Mouse (Mus musculus) MEL (cell line): ENCODE measurements around the gene Scfd2.

Source experiments
- CHD2 ChIP-seq: IDR thresholded peaks from 2 replicates; pipeline ENCODE4 v1.6.1; 2011; ENCODE audit warnings: low read length, improper control_type of control experiment
- CTCF ChIP-seq, 3 experiments: IDR thresholded peaks in 2 of 3; conservative IDR thresholded peaks in 1 of 3; 2 replicates each; pipeline ENCODE4 v1.5.1; 2011 to 2012; ENCODE audit warnings: low read length in 3 of 3, low read depth in 2 of 3, mild to moderate bottlenecking in 2 of 3, improper control_type of control experiment in 1 of 3, inconsistent platforms in 1 of 3, mixed read lengths in 1 of 3, moderate library complexity in 1 of 3; ENCODE audit not compliant: control insufficient read depth in 1 of 3, insufficient read depth in 1 of 3, poor library complexity in 1 of 3, severe bottlenecking in 1 of 3
- EP300 ChIP-seq, 2 experiments: IDR thresholded peaks; 2 replicates each; pipeline ENCODE4 v1.6.1; 2011; ENCODE audit warnings: improper control_type of control experiment in 2 of 2, low read length in 2 of 2, low read depth in 1 of 2, mild to moderate bottlenecking in 1 of 2
- HCFC1 ChIP-seq: IDR thresholded peaks from 2 replicates; pipeline ENCODE4 v1.6.1; 2012; ENCODE audit warnings: low read depth, mild to moderate bottlenecking, inconsistent platforms, low read length, improper control_type of control experiment, moderate library complexity
- KAT2A ChIP-seq: conservative IDR thresholded peaks from 2 replicates; pipeline ENCODE4 v1.6.1; 2012; ENCODE audit warnings: low read depth, low read length, improper control_type of control experiment, inconsistent platforms
- MAFK ChIP-seq: IDR thresholded peaks from 2 replicates; pipeline ENCODE4 v1.6.1; 2011; ENCODE audit warnings: low read depth, mild to moderate bottlenecking, low read length, improper control_type of control experiment, borderline replicate concordance
- MAX ChIP-seq: IDR thresholded peaks from 2 replicates; pipeline ENCODE4 v1.6.1; 2011; ENCODE audit warnings: low read length, improper control_type of control experiment
- MEF2A ChIP-seq: IDR thresholded peaks from 2 replicates; pipeline ENCODE4 v1.6.1; 2014; ENCODE audit warnings: low read depth, mild to moderate bottlenecking, inconsistent platforms, low read length, improper control_type of control experiment; ENCODE audit not compliant: poor library complexity, insufficient replicate concordance, severe bottlenecking; ENCODE audit errors: extremely low read depth
- UBTF ChIP-seq: IDR thresholded peaks from 2 replicates; pipeline ENCODE4 v1.6.1; 2012; ENCODE audit warnings: low read depth, mild to moderate bottlenecking, inconsistent platforms, low read length, improper control_type of control experiment, moderate library complexity, borderline replicate concordance; ENCODE audit not compliant: insufficient read depth
- USF1 ChIP-seq: IDR thresholded peaks from 2 replicates; pipeline ENCODE4 v1.6.1; 2014; ENCODE audit warnings: low read depth, mild to moderate bottlenecking, inconsistent platforms, low read length, improper control_type of control experiment, moderate library complexity
- ZC3H11A ChIP-seq: IDR thresholded peaks from 2 replicates; pipeline ENCODE4 v1.6.1; 2012; ENCODE audit warnings: low read depth, mild to moderate bottlenecking, inconsistent platforms, low read length, improper control_type of control experiment

DNA sequence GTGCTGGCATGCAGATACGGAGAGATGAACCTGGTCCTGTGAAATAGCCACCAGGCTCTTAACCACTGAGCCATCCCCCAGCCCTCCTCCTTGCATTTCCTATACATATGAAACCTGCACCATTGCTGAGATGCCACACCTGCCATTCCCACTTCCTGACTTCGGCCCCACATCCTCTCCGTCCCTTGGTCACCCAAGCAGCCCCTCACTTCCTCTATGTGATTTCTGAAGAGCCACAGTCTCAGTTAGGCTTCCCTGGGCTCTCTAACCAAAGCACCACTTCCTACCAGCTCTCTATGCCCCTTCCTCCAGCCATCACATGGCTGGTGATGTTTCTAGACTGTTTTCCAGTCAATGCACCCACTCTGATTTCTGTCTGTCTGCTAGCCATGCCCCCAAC is 364.9 kb downstream of the Scfd2 start:
- TF ChIP-seq CTCF (IDR thresholded peaks at IDR 0.05 in 2 of 3, conservative IDR thresholded peaks at IDR 0.05 in 1 of 3; ENCODE audit: control insufficient read depth in 1 of 3, insufficient read depth in 1 of 3, low read depth in 2 of 3, low read length in 3 of 3, poor library complexity in 1 of 3, severe bottlenecking in 1 of 3) (no peak), CHD2 (no peak), ZC3H11A (no peak), UBTF (no peak), MAFK (no peak), KAT2A (no peak), MAX (no peak), EP300 (IDR thresholded peaks at IDR 0.05; ENCODE audit: low read depth in 1 of 2, low read length in 2 of 2) (no peak), HCFC1 (no peak), USF1 (no peak), MEF2A (no peak)
